Mouse (Mus musculus): ENCODE data around the gene Abcb7.

DNA sequence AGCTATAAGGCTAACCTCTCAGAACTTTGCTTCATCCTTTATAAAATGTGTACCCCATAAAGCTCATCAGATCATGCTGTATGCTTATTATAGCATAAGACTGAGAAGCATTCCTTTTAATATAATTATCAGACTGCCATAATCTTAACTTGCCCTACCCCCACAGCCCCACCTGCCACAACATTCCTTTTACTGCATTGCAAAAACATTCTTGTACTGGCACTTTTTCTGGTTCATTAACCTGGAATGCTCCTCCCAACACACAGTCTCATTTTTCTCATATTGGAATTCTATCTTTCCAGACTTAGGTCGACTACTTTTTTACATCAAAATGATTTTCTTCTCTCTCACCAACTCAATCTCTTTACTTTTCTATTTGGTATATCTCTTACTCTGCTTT, 19.8 kb upstream of the Abcb7 start:
- TF ChIP-seq CTCF (IDR thresholded peaks at IDR 0.05; ENCODE audit: insufficient read depth, low read length) (no peak), POLR2A (IDR thresholded peaks at IDR 0.05; ENCODE audit: borderline replicate concordance, extremely low read depth, low read depth, low read length) (no peak)

Data from lung, adult 2 months (tissue).